Mouse (Mus musculus): ENCODE results near the gene Vmn2r58. TPM values are rescaled to one million over a fixed set of nuclear protein-coding genes. Genes with fewer than 3 reads are reported as not detected.
"Not testable (repeated sequence)": the region's sequence is repeated elsewhere in the genome, so short reads cannot be mapped to it uniquely, and the experiment has no call there.

Gene Vmn2r58
- total RNA-seq (2015; ENCODE audit: low replicate concordance) (not detected in 2 replicates), total RNA-seq (2017; ENCODE audit: low replicate concordance) (not detected in 2 replicates)

DNA sequence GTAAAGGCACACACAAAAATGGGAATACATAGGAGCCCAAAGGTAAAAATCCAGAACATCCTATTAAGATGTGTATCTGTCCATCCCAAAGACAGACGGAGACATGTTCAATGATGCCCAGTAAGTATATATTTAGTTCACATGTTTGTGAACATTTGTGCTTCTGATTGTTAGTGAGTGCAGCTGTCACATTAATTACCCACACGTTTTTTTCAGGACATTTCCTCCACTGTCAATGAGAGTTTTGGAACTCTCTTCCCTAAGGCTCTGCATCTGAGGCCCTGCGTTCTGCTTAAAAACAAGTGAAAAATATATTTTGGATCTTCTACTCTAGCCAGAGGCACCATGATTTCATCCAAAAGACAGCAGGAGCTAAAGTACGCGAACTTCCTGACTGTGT is at the start of gene Vmn2r58:
TSS of gene Vmn2r58 (minus strand) at position 101 of the 400 bp plus-strand sequence.
- not testable (repeated sequence) for ATAC-seq (replicated peaks; ENCODE audit: low FRiP score, poor library complexity, severe bottlenecking)

Other genes with a start within 250 kb of the Vmn2r58 start
- 2.1 TPM in 1 of 2 replicates, not detected in the other for gene Zfp788, start 239.5 kb downstream of the Vmn2r58 start, total RNA-seq (2015; ENCODE audit: low replicate concordance)
- 1.8 and 2.4 TPM in 2 replicates for gene Zfp788, start 239.5 kb downstream of the Vmn2r58 start, total RNA-seq (2017; ENCODE audit: low replicate concordance)
- gene Vmn2r59, start 186.3 kb upstream of the Vmn2r58 start, total RNA-seq (2015; ENCODE audit: low replicate concordance) = not detected in 2 replicates
- gene Vmn2r59, start 186.3 kb upstream of the Vmn2r58 start, total RNA-seq (2017; ENCODE audit: low replicate concordance) = 0.09 TPM in 1 of 2 replicates, not detected in the other
- not detected in 2 replicates for gene Vmn2r60, start 235.1 kb upstream of the Vmn2r58 start, total RNA-seq (2015; ENCODE audit: low replicate concordance)
- gene Vmn2r60, start 235.1 kb upstream of the Vmn2r58 start, total RNA-seq (2017; ENCODE audit: low replicate concordance) = 0.09 and 0.28 TPM in 2 replicates

Measured in erythroblast, adult 5-6 weeks (primary cell).